Mouse (Mus musculus) adipocyte (in vitro differentiated cells): ENCODE results near the gene Nckap1.
"Not testable (repeated sequence)": the region's sequence is repeated elsewhere in the genome, so short reads cannot be mapped to it uniquely, and the experiment has no call there.

ENCODE experiments used
- DNase-seq: peaks from one replicate; pipeline ENCODE4 v3.0.0-alpha.2; 2016; ENCODE audit warnings: low spot score

Gene Nckap1

DNA sequence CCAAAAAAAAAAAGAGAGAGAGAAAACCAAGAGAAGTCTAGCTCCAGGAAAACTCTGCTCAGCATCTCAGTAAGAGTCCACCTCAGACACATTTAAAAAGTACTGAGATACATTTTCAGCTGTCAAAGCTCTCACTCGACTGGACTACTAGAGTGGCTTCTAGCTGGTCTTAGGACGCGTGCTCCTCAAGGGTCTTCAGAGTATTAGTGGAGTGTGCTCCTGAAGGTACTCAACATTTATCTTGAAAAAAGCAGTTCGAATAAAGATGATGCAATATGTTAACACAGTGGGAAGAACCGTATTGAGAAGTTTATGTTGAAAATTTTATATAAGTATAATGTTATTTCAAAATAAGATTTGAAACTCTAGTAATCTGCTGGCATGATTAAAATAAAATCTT, 20.4 kb downstream of the Nckap1 start:
- DNase-seq: no peak

DNA sequence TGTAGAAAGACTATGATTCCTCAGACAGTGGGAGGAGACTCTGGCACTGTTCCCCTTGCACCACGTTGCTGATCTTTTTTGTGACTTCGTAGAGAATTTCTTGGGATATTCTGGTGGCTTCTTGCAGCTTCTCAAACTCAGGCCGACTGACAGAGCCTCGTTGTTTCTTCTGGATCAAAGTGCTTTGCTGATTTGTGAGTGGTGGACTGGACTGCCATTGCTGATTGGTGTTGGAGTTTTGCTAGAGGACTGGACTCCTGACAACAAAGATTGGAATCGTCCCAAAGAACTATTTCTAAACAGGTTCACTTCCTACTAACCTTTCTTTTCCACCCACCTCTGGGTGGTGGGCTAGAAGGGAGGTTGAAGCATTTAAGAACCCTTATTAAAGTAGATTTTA, 21.5 kb downstream of the Nckap1 start:
- DNase-seq: no peak

DNA sequence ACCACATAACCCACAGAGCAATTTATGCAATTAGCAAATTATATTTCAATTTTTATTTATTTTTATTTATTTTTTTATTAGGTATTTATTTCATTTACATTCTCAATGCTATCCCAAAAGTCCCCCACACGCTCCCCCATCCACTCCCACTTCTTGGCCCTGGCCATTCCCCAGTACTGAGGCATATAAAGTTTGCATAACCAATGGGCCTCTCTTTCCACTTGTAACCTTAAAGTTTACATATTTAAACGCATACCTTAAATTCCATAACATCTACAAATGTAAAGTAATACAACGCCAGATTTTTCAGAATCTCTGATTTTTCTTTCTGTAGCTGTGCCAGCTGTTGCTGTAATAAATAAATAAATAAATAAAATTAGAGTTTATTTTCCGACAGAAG, 26.7 kb downstream of the Nckap1 start:
- no peak for DNase-seq

DNA sequence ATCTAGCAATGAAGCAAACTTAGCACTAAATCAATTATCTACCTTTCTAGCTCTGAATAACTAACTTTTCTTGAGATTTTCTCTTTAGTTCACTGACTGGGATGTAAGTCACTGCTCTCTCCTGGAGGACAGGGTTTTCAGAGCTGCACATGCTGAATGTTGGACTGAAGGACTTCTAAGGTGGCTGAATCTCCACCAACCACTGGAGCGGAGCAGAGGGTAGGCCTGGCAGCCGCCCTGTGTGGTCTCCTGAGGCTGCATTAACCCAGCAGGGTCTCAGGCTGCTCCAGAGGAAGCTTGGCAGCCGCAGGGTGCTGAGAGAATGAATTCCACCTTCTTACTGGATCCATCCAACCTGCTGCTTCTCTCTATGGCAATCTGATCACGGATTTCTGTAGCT, 31.5 kb downstream of the Nckap1 start:
- no peak for DNase-seq

DNA sequence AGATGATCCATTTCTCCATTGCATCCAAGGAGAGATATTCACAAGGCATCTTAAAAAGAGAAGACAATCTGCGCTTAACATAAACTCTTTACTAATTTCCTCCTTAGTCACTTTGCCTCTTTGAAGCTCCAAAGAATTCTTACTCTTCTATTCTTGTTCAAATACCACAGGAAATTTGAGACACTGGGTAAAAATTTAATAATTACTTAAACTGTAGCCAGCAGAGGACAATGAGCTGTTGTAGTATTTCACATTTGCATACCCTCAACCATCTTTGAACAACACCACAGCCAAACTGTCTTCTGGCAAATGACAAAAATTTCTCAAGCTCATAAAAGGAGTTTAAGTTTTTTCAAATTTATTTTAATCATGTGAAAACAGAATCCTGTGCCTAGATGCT, 33.3 kb downstream of the Nckap1 start:
- no peak for DNase-seq

DNA sequence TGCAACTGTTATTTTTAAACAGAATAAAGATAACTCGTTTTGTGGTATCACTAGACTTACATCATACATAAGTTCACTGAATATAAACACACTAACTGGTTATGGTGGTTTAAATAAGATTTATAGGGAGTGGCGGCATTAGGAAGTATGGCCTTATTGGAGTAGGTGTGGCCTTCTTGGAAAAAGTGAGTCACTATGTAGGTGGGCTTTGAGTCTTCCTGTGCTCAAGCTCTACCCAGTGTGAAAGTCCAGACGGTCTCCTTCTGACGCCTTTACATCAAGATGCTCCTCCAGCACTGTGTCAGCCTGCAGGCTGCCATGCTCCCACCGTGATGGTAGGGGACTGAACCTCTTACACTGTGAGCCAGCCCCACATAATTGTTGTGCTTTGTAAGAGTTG, 38.4 kb downstream of the Nckap1 start:
- DNase-seq: no peak

DNA sequence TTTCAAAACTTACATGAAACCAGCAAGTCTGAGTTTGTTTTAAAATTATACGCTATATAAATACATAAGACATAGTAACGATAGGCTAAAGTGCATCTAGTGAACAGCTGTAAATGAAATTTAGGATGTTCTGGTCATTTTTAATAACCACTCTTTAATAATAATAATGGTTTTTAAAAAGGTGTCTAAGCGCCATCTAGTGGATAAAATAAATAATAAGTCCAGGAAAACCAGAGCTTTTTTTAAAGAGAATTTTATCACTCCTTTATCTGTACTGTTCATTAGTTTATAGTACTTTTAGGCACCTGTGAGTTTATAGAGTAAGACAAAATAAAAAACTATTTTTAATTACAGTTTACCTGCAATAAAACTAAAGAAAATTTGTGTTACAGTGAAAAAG, 44.0 kb downstream of the Nckap1 start:
- peak; percentile 12 for DNase-seq

DNA sequence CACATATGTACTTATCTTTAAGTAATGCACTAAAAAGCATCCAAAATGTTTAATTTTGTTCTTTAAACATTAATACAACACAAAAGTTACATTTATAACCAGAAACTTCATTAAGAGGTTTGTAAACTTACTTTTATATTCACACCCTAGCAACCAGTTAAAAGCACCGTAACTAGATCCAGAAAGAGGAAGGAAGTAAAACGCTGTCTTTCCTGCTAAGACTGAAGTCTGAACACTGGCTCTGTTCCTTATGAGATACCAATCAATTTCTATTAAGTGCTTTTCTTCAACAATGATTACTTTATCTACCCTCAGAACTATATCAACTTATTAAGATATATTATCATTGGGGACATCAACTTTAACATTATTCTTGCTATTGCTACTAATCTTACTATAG, 44.6 kb downstream of the Nckap1 start:
- no peak for DNase-seq

DNA sequence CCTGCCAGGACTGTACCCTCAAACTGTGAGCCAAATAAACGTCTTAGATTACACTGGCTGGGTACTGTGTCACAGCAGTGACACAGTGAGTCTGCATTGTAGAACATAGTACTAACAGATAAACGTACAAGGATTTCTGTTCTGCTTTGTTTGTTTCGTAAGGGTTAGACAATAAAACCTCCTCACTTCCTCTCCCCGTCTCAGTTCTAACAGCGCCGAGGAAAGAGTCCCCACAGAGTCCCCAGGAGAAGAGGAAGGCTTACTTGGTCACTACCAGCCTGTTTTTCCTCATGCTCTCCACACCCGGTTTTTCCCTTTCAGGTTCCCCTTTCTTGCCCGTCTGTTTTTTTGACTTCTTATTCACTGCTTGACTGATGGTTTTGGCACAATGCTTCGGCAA, 56.9 kb downstream of the Nckap1 start:
- DNase-seq: no peak

DNA sequence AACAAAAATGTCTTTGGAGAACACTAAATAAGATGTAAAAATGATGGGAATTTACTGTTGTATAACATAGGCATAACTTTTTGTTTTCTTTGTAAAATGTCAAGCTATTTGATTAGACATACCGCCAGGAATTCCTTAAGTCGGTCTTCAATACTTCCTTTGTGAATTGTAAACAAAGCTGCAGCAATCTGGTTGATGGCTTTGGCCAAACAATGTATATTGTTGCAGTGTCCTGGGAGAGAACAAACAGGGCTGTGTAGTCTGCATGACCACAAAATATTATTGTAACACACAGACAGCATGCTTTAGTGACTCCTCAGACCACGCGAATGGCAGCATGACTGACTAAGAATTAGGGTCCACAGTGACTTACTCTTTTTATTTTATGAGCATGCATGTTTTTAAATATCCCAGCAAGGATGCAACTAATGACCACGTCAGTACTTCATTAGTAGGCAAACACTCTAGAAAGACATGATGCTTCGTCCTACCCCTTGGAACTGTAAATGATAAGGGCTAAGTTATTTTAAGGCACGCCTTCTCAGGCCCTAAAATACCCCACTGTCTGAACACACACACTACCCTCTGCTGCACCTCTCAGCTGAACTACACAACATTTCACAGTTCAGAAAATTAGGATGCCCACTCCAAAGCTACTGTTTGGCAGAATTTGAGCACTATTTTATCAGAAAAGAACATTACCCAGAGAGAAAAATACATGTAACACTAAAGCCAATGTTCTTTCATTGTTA, 75.0 kb downstream of the Nckap1 start:
- no peak for DNase-seq

DNA sequence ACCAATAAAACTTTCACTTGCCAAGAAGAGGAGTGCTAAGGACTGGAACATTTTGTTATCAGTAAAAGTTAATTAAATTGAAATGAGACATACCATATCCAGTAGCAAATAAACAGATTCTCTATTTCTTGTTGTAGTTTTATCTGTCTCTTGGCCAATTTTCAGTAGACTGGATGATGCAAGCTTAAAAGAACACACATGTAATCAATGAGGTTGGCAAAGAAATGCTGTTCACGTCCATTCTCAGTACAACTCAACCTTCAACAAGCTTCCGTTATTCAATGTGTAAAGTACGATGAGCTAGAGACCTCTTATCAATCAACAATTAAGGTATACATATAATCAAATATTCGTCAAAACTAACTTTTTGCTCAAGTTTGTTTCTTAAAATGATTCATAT, 79.0 kb downstream of the Nckap1 start:
- DNase-seq: no peak

DNA sequence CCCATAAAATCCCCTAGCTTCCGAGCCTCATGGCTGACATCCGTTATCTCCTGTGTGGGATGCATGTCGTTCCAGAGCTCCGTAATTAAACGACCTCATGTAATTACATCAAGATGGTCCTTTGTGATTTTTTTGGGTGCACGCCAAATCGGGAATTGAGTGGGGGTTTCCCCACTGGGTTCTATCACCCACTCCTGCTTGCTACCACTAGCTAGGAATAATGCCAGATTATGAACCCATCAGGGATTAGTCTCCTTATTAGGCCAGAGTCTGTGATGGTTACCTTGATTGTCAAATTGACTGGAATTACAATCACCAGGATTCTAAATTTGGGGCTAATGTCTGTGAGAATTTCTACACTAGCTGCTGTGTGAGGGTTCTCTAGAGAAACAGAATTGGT, 85.9 kb downstream of the Nckap1 start:
- DNase-seq: not testable (repeated sequence)

DNA sequence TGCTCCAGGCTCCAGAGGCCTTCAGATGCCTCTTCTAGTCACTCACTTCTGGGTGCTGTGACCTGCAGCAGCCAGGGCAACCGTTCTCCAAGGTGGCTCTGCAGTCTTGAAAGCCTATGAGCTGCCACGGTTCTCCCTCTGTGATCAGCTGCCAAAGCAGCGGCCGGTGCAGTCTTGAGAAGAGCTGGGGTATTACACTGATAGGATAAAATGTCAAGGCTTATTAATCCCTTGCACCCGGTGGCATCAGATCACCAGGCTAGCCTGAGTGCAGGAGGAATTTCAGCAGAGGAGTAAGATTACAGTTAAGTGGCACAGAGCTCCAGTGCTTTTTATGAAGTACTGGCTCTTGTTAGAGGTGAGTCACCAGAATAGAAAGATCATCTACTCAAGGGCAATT, 94.3 kb downstream of the Nckap1 start:
- no peak for DNase-seq

DNA sequence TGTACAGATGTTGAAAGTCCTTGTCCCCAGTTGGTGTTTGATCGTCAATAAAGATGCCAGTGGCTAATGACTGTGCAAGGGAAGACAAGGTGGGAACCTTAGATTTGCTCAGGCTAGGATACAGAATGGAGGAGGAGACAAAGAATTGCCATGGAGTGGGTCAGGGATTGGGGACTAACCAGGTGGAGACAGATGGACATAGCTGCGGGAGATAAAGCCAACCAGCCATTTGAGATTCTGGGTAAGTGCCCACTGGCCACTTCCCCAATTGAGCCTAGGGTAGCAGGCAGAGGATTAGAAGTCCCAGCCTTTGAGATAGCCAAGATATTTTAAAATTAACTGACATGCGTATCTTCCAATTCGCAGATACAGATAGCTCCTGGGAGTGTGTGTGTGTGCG, 96.2 kb downstream of the Nckap1 start:
- DNase-seq: no peak

DNA sequence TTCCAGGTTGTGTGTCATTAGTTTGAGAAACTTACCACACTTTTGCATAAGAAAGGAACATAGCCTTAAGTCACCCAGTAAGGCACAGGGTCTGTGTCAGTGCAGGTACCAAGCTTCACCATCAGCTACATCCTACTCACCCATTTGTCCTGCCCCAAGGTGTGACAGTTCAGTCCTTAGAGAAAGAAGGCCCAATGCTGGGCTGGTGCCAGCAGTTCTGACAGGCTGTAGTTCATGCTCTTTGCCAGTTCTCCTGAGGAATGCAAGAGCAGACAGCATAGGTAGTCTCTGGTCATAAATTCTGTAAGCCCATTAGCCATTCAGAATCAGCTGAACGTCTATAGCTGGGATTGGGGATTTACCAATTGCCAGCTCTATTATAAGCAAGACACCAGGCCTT, 105.3 kb downstream of the Nckap1 start:
- no peak for DNase-seq

DNA sequence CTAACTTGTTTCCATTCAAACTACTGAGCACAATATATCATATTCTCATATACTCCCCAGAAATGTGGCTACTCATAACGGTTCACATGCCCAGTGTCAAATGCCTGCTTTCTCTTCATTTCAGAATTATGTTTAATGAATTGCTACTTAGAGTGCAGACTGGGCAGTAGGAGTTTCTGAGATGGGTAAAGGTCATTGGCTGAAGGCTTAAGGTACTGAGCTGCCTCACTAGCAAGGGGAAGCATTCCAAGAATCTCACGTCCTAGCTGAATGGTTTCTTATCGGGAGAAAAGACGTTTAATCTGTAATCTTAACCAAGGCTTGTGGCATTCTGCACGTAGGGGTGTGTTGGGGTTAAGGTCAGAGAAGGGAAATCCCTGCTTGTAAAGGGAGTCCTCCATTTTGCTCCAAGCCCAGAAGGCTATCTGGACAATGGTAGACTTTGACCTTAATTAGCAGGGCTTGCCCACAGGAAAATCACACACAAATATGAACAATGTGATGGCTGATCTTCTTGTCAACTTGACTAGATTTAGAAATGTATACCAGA, 106.9 kb downstream of the Nckap1 start:
- DNase-seq: no peak

DNA sequence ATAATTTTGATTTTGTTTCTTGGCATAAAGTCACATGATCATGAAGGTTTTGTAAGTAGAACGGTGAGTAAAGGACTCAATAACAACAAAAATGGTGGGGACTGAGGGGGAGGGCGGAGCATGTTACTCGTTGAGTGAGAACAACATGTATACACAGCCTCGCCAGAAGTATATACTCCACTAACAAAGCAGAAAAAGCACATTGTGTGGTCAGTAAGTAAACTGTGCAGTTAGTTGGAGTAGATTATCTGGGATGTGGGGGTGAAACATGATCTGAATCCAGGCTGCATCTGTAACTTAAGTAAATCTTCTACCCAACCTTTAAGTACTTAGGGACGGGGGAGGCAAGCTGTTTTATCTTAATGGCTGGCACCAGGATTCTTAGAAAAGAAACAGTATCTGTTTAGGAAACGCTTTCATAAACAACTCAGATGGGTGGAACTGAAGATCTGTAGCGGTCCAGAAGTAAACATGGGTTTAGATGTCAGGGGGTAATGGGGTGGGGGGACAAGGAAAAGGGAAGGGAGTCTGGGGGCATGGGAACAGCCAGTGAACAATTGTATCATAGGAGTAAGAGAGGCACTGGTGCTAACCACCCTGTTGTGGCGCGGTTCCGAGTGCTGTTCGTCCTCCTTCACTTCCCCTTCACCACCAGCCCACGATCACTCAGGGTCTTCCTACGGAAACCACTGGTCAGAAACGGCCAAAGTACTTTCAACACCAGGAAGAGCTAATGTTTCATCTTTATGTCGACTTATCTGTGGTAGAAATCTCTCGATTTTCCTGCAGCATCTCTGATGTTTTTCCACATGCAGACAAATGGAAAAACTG, 115.0 kb downstream of the Nckap1 start:
- no peak for DNase-seq

DNA sequence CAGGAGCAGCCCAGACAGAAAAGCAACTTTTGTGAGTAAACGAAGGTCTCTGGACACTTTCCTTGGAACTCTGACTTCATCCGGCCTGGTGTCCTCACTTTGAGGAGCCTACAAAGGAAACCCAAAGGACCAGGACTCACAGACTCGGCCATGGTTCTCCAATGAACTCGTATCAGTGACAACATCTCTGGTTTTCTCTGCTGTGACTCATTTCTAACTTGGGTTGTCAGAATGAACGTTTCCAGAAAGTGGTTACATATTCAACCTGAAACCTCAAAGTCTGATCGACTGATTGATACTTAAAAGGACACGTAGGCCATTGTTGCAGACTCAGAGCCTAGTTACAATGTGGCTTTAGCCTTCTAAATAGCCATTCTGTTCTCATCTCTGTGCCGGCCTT, 119.4 kb downstream of the Nckap1 start:
- DNase-seq: no peak
